Mouse (Mus musculus) megakaryocyte, embryonic 14.5 days (primary cell): ENCODE data around the gene Fdxacb1. TPM values are rescaled to one million over a fixed set of nuclear protein-coding genes. Genes with fewer than 3 reads are reported as not detected.

Experiments used
- H3K27me3 ChIP-seq: replicated peaks from 2 replicates; pipeline ENCODE3; 2012; ENCODE audit warnings: inconsistent platforms
- H3K36me3 ChIP-seq: replicated peaks from 2 replicates; pipeline ENCODE3; 2012; ENCODE audit warnings: low read length, inconsistent platforms, mixed read lengths
- H3K4me1 ChIP-seq: 2 replicates; pipeline ENCODE4 v1.6.1; 2012; ENCODE audit warnings: inconsistent platforms
- H3K4me3 ChIP-seq: replicated peaks from 2 replicates; pipeline ENCODE3; 2012; ENCODE audit warnings: moderate library complexity, mild to moderate bottlenecking, inconsistent platforms
- H3K9me3 ChIP-seq: 2 replicates; pipeline ENCODE4 v1.6.1; 2012; ENCODE audit warnings: inconsistent platforms
- FLI1 ChIP-seq: IDR thresholded peaks from 2 replicates; pipeline ENCODE4 v1.6.1; 2012; ENCODE audit warnings: low read length, inconsistent platforms, mixed read lengths
- GATA1 ChIP-seq: IDR thresholded peaks from 3 replicates; pipeline ENCODE4 v1.6.1; 2012; ENCODE audit warnings: mixed read lengths, low read length, inconsistent platforms, borderline replicate concordance
- polyA plus RNA-seq: library from polyadenylated mRNA; stranded (reverse); fragments of >175 nt; gene quantifications from 2 replicates; pipeline ENCODE4 v1.2.3, GENCODE M21; 2012; ENCODE audit warnings: low replicate concordance; ENCODE audit not compliant: insufficient read depth

Fdxacb1 gene
- polyA plus RNA-seq, 1 experiment, result 0.38 TPM

GRCm38 (mm10) chr9:50727925-50728651 is 39.9 kb upstream of the Fdxacb1 start:
- Histone ChIP-seq H3K4me1 (peaks cover 33% of the 10 kb centered on the region), H3K27me3 (peaks cover 69% of the 10 kb centered on the region), H3K36me3 (no peaks in the 10 kb centered on the region), H3K4me3 (peak overlapping the region; percentile 94), H3K9me3 (no peaks in the 10 kb centered on the region)
- TF ChIP-seq GATA1, result no peak

- Histone ChIP-seq H3K4me1 (peaks cover 31% of the 10 kb centered on the region), H3K27me3 (peaks cover 63% of the 10 kb centered on the region), H3K36me3 (no peaks in the 10 kb centered on the region), H3K9me3 (no peaks in the 10 kb centered on the region), H3K4me3 (no peak overlapping the region)
- no peak for TF ChIP-seq FLI1
- TF ChIP-seq GATA1, result no peak
Measured at GRCm38 (mm10) chr9:50729600-50729999, 38.4 kb upstream of the Fdxacb1 start.

- Histone ChIP-seq H3K27me3 (peaks cover 40% of the 10 kb centered on the region), H3K4me1 (peaks cover 26% of the 10 kb centered on the region), H3K9me3 (no peaks in the 10 kb centered on the region), H3K4me3 (no peak overlapping the region), H3K36me3 (no peaks in the 10 kb centered on the region)
- TF ChIP-seq FLI1 (no peak), GATA1 (no peak)
Measured at GRCm38 (mm10) chr9:50732560-50732959, 35.5 kb upstream of the Fdxacb1 start.

DNA sequence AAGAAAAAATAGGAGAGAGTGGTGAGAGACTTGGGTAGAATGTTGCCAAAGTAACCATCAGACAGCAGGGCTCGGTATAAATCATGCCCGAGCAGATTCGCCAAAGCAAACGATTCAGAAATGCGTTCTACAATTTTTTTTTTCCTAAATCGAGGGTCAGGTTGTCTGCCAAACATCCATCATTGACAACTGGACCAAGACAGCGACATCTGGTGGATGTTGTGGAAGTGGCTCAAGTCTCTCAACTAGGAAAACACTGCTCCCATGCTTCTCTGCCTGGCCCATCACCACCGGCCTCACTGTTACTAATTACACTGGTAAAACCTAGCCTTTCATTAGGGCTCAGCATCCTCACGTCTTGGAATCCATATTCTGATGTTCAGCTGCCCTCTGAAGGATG is 33.0 kb upstream of the Fdxacb1 start:
- H3K4me3 ChIP-seq, result no peak overlapping the region
- no peak for TF ChIP-seq GATA1
- TF ChIP-seq FLI1, result no peak
- H3K36me3 ChIP-seq, result no peaks in the 10 kb centered on the region
- peaks cover 18% of the 10 kb centered on the region for H3K4me1 ChIP-seq
- peaks cover 34% of the 10 kb centered on the region for H3K27me3 ChIP-seq
- H3K9me3 ChIP-seq, result no peaks in the 10 kb centered on the region

DNA sequence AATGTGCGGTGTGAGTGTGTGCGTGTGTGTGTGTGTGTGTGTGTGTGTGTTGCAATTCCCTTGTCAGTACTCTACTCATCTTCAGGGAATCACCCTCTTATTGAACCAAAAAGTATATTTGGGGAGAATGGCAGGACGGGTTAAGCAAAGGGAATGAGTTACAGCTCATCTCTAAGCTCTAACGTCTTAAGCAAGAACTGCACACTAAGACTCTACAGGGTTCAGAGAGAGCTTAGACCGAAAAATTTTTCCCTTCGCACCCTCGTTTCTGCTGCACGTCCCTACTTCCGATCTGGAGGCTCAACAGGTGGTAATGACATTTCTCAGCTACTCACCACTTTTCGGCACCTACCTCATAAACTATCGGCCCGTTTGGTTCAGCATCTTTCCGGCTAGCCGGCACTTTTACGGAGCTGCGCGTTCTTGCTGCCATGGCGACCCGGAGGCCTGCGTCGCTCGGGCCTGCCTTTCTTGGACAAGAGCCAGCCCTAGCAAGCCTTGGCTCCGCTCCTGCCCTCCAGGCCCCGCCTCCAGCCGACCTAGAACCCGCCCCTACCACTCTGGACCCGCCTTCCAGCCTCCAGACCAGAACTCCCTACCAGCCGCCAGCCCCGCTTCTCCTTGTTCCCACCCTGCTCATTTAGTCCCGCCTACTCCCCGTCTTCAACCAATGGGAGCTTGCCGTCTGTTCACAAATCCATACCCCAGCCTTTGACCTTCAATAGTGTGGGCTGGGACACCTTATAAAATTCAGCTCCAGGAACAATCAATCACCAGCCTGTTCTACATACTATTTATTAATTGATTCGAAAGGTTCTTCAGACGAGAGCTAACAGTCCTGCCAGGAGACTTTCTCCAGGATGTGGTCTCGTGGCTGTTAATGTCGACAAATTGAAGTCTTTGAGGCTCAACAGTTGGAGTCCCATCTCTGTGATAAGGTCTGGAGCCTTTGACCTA is 28.8 kb upstream of the Fdxacb1 start, which contains the start of gene Dixdc1:
Gene Dixdc1 (minus strand): TSS at position 604 of the 957 bp plus-strand sequence.
- Histone ChIP-seq H3K4me1 (peaks cover 29% of the 10 kb centered on the region), H3K36me3 (no peaks in the 10 kb centered on the region), H3K9me3 (no peaks in the 10 kb centered on the region), H3K4me3 (peak within 1 kb of the TSS; percentile 88), H3K27me3 (peaks cover 19% of the 10 kb centered on the region)
- TF ChIP-seq GATA1, result no peak
- TF ChIP-seq FLI1, result no peak

DNA sequence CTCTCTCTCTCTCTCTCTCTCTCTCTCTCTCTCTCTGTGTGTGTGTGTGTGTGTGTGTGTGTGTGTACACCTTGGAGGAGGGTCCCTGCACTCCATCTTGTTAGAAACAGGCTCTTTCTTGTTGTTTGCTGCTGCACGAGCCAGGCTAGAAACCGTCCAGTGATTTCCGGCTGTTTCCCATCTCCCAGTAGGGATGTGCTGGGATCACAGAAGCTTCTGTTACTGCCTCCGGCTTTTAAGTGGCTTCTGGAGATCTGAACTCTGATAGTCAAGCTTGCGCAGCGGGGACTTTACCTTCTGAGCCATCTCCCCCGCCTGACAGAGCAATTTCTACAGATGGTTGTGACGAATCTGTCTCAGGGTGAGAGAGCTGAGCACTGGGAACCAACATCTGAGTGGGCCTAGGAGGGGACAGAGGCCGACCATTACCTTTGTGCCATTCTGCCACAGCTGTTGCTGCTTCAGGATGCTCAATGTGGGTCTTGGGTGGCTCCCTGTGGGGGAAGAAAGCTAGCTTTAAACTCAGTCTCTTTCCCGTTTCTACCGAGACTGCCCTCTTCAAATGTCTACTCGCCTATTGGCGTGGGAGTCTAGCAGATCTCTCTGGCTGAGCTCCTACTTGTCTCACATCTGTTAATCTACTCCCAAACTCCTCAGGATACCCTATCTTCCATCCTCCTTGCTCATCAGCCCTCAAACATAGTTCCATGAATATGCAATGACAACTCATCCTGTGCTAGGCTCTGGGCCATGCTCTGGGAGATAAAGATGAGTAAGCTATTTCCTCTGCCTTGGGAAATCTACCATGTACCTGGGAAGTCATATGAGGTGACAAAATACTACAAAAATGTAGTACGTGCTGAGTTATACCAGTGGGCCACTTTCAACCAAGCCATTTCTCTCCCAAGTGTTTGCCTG is 26.9 kb upstream of the Fdxacb1 start:
- peaks cover 33% of the 10 kb centered on the region for H3K4me1 ChIP-seq
- no peak overlapping the region for H3K4me3 ChIP-seq
- no peaks in the 10 kb centered on the region for H3K9me3 ChIP-seq
- no peaks in the 10 kb centered on the region for H3K36me3 ChIP-seq
- TF ChIP-seq FLI1 (no peak), GATA1 (no peak)
- peaks cover 21% of the 10 kb centered on the region for H3K27me3 ChIP-seq

DNA sequence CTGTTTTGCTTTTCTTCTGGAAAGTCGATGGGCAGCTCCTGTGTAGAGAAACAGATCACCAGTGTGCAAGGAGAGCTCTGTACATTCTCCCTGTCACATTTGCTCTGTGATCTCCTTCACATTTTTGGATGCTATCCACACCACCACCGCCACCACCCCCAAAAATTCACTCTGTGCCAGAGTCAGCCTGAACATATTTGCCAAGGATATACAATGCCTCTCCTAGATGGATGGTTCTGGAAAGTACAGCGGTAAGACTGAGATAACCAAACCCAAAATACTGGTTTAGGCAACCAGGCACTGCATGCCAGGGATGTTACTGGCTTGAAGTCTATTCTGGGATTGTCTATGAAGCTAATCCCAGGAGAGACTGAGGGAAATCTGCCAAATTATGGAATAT is 25.8 kb upstream of the Fdxacb1 start:
- Histone ChIP-seq H3K36me3 (no peaks in the 10 kb centered on the region), H3K4me1 (peaks cover 37% of the 10 kb centered on the region), H3K4me3 (no peak overlapping the region), H3K27me3 (peaks cover 21% of the 10 kb centered on the region), H3K9me3 (no peaks in the 10 kb centered on the region)
- TF ChIP-seq FLI1 (no peak), GATA1 (no peak)

DNA sequence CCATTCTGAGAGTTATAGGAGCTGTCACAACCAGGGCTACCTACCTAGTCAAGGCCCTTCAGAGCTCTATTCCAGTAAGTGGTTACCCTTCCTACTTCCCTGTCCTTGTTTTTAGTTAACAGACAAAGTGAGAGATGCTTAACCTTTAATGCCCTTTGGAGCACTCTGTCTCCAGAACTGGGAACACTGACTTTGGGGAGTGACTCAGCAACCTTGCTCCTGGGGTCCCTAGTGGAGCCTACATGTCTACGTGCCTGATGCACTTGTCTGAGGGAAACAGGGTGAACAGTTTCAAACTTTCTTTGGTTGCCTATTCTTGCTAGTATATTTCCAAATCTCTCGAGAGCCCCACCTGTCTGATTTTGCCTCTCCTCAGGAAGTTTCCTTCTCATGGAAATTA is 25.3 kb upstream of the Fdxacb1 start:
- no peak overlapping the region for H3K4me3 ChIP-seq
- no peak for TF ChIP-seq GATA1
- no peak for TF ChIP-seq FLI1
- no peaks in the 10 kb centered on the region for H3K9me3 ChIP-seq
- H3K27me3 ChIP-seq, result peaks cover 18% of the 10 kb centered on the region
- H3K4me1 ChIP-seq, result peaks cover 37% of the 10 kb centered on the region
- H3K36me3 ChIP-seq, result no peaks in the 10 kb centered on the region

- TF ChIP-seq GATA1 (no peak), FLI1 (no peak)
- Histone ChIP-seq H3K4me1 (peaks cover 22% of the 10 kb centered on the region), H3K27me3 (peaks cover 5% of the 10 kb centered on the region), H3K36me3 (no peaks in the 10 kb centered on the region), H3K4me3 (peak overlapping the region; percentile 82), H3K9me3 (no peaks in the 10 kb centered on the region)
Measured at GRCm38 (mm10) chr9:50745806-50746205, 22.2 kb upstream of the Fdxacb1 start.
